Comparison of ENCODE assay signal across 26 mouse cellular contexts in the genomic region with DNA sequence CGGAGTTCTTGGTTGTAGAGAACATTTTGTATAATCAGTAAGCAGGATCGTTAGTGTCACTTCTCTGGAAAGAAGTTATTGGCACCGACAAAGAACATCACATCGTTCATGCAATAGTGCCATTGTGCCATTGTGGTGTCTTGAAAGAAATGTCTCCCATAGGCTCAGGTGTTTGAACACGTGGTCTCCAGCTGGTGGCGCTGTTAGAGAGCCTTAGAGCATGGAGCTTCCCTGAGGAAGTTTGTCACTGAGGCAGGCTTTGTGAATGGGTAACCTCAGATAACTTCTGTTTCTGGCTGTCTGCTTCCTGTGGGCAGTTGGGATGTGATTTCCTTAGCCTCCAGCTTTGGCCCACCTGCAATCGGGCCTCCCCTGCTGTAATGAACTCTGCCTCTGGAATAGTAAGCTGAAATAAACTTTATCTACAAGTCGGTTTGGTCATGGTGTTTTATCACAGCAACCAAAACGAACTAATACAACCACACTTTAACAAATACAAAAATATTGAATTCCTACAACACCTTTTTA. TPM values are rescaled to one million over a fixed set of nuclear protein-coding genes. Genes with fewer than 3 reads are reported as not detected.
DNase-seq lines count a peak whose midpoint lies in the region; ATAC-seq and TF ChIP-seq lines count a peak whose summit lies in the region.
"Had no signal": no experiment of that assay in that cellular context is flagged by ENCODE, and none has a peak within 500 bp of the region (broad histone marks: within the 10 kb centered on the region; RNA-seq: fewer than 3 reads in every experiment).

No protein-coding gene starts in this region.

- no peak for TF ChIP-seq EP300 in liver, postnatal 0 days (IDR thresholded peaks at IDR 0.05; ENCODE audit: low read depth)
- no peak for TF ChIP-seq EP300 in CH12.LX (IDR thresholded peaks at IDR 0.05; ENCODE audit: low read length)

- peaks cover 7% of the 10 kb centered on the region; the same call in 1 of the 2 replicates for H3K79me2 ChIP-seq in CH12.LX (replicated peaks; ENCODE audit: control insufficient read depth, extremely low read depth, insufficient read depth, poor library complexity, severe bottlenecking)

- no peaks in the 10 kb centered on the region for H3K36me3 ChIP-seq in hindbrain, postnatal 0 days (ENCODE audit: insufficient read depth, low read length)
- no peaks in the 10 kb centered on the region for H3K36me3 ChIP-seq in hindbrain, embryonic 16.5 days (ENCODE audit: control insufficient read depth, insufficient read depth, low read length)
- no peaks in the 10 kb centered on the region for H3K36me3 ChIP-seq in liver, postnatal 0 days (replicated peaks; ENCODE audit: insufficient read depth, low read length)
- no peaks in the 10 kb centered on the region for H3K36me3 ChIP-seq in liver, embryonic 11.5 days (ENCODE audit: control insufficient read depth, insufficient read depth, low read length)
- peaks cover 3 to 5% of the 10 kb centered on the region in 2 experiments for H3K36me3 ChIP-seq in CH12.LX (replicated peaks in 1 of 2; ENCODE audit: control insufficient read depth in 1 of 2, insufficient read depth in 1 of 2, low read length in 1 of 2)
- H3K36me3 ChIP-seq: embryonic facial prominence, embryonic 12.5 days; hindbrain, embryonic 13.5 days; limb, embryonic 10.5 days had no signal

- H3K9me3 ChIP-seq in hindbrain, postnatal 0 days (ENCODE audit: low read length): no peaks in the 10 kb centered on the region; the same call in 1 of the 2 replicates
- H3K9me3 ChIP-seq in hindbrain, embryonic 16.5 days (ENCODE audit: control insufficient read depth, low read length): no peaks in the 10 kb centered on the region
- H3K9me3 ChIP-seq in liver, postnatal 0 days (ENCODE audit: low read length): no peaks in the 10 kb centered on the region
- H3K9me3 ChIP-seq in liver, embryonic 11.5 days (ENCODE audit: control insufficient read depth, low read length): no peaks in the 10 kb centered on the region; the same call in 1 of the 2 replicates
- H3K9me3 ChIP-seq in CH12.LX (replicated peaks; ENCODE audit: low read length): peaks cover 7% of the 10 kb centered on the region
- H3K9me3 ChIP-seq: embryonic facial prominence, embryonic 12.5 days; hindbrain, embryonic 13.5 days; limb, embryonic 10.5 days had no signal

- DNase-seq in hindbrain, postnatal 0 days (ENCODE audit: low spot score): no peak
- no peak for DNase-seq in liver, postnatal 0 days
- DNase-seq in liver, embryonic 11.5 days (ENCODE audit: low spot score): no peak
- DNase-seq in CH12.LX (ENCODE audit: extremely low read depth) (no peak), R1 (ENCODE audit: low read depth, low spot score) (peak; percentile 31)
- DNase-seq in adrenal gland, postnatal 14 days: no peak
- DNase-seq: adrenal gland, adult 2 months; cerebellum, adult 8-10 months; gastrocnemius, adult 2 months; heart, adult 18-20 months; kidney, adult 18-20 months; kidney, postnatal 4 days; right cerebral cortex, postnatal 25 days; thymus, postnatal 36 days had no signal

- no peak for TF ChIP-seq POLR2A in CH12.LX (IDR thresholded peaks at IDR 0.05; ENCODE audit: low read depth, low read length)

- H3K27ac ChIP-seq in hindbrain, postnatal 0 days: no peak overlapping the region
- no peak overlapping the region for H3K27ac ChIP-seq in hindbrain, embryonic 16.5 days (ENCODE audit: low read depth, low read length)
- no peak overlapping the region for H3K27ac ChIP-seq in liver, postnatal 0 days (ENCODE audit: low read depth)
- no peak overlapping the region for H3K27ac ChIP-seq in liver, embryonic 11.5 days (ENCODE audit: low read depth, low read length)
- no peak overlapping the region for H3K27ac ChIP-seq in CH12.LX (ENCODE audit: insufficient read depth, low read depth)
- H3K27ac ChIP-seq: embryonic facial prominence, embryonic 12.5 days; gastrocnemius, adult 2 months; hindbrain, embryonic 13.5 days; limb, embryonic 10.5 days had no signal

- dilution Hi-C loops in CH12.LX (cut with MboI; ENCODE audit: extremely low pct_ligation_motif_present, extremely low pct_unique_long_range_greater_than_20kb, low sequenced_read_pairs): no loop called here

- no peak for ATAC-seq in hindbrain, postnatal 0 days
- no peak for ATAC-seq in hindbrain, embryonic 16.5 days
- ATAC-seq in liver, postnatal 0 days: no peak
- no peak for ATAC-seq in liver, embryonic 11.5 days (replicated peaks; ENCODE audit: low FRiP score)
- ATAC-seq: forebrain, embryonic 16.5 days; midbrain, embryonic 16.5 days had no signal

- in situ Hi-C loops in CH12.LX (cut with MboI; ENCODE audit: low pct_ligation_motif_present, low pct_unique_long_range_greater_than_20kb, low sequenced_read_pairs): no loop called here

- no peaks in the 10 kb centered on the region for H3K27me3 ChIP-seq in hindbrain, postnatal 0 days (ENCODE audit: insufficient read depth, low read length)
- no peaks in the 10 kb centered on the region for H3K27me3 ChIP-seq in hindbrain, embryonic 16.5 days (replicated peaks; ENCODE audit: control insufficient read depth, insufficient read depth, low read length)
- no peaks in the 10 kb centered on the region for H3K27me3 ChIP-seq in liver, postnatal 0 days (ENCODE audit: insufficient read depth, low read length)
- H3K27me3 ChIP-seq in liver, embryonic 11.5 days (replicated peaks; ENCODE audit: control insufficient read depth, insufficient read depth, low read length): no peaks in the 10 kb centered on the region
- no peaks in the 10 kb centered on the region for H3K27me3 ChIP-seq in CH12.LX (replicated peaks)
- H3K27me3 ChIP-seq: embryonic facial prominence, embryonic 12.5 days; hindbrain, embryonic 13.5 days had no signal

- no peak overlapping the region for H3K4me2 ChIP-seq in hindbrain, postnatal 0 days (ENCODE audit: low read depth, low read length)
- H3K4me2 ChIP-seq in hindbrain, embryonic 16.5 days (ENCODE audit: low read length): no peak overlapping the region
- no peak overlapping the region for H3K4me2 ChIP-seq in liver, postnatal 0 days (ENCODE audit: low read depth, low read length)
- H3K4me2 ChIP-seq in liver, embryonic 11.5 days: no peak overlapping the region
- H3K4me2 ChIP-seq in CH12.LX (ENCODE audit: insufficient read depth, low read depth, poor library complexity, severe bottlenecking): no peak overlapping the region
- H3K4me2 ChIP-seq: embryonic facial prominence, embryonic 12.5 days; hindbrain, embryonic 13.5 days had no signal

- 0 out of 2 replicates have a peak, but pooled peaks cover 5% of the 10 kb centered on the region for H3K4me1 ChIP-seq in hindbrain, postnatal 0 days (ENCODE audit: insufficient read depth, low read length)
- peaks cover 7% of the 10 kb centered on the region for H3K4me1 ChIP-seq in hindbrain, embryonic 16.5 days (ENCODE audit: control insufficient read depth, insufficient read depth, low read depth, low read length)
- H3K4me1 ChIP-seq in liver, postnatal 0 days (ENCODE audit: insufficient read depth): no peaks in the 10 kb centered on the region
- H3K4me1 ChIP-seq in liver, embryonic 11.5 days (replicated peaks; ENCODE audit: control insufficient read depth, insufficient read depth, low read length): peaks cover 6% of the 10 kb centered on the region; the same call in 1 of the 2 replicates
- H3K4me1 ChIP-seq in CH12.LX (ENCODE audit: control insufficient read depth in 1 of 2, insufficient read depth in 2 of 2): peaks cover 5 to 9% of the 10 kb centered on the region in 2 experiments
- H3K4me1 ChIP-seq: embryonic facial prominence, embryonic 12.5 days had no signal

- peak; percentile 25 for TF ChIP-seq RAD21 in CH12.LX (IDR thresholded peaks at IDR 0.05; ENCODE audit: low read depth, low read length)

- peak; percentile 22; the same call in 1 of the 2 replicates for TF ChIP-seq CTCF in hindbrain, postnatal 0 days (IDR thresholded peaks at IDR 0.05; ENCODE audit: low read depth)
- TF ChIP-seq CTCF in liver, postnatal 0 days (IDR thresholded peaks at IDR 0.05; ENCODE audit: low read depth): peak; percentile 48
- TF ChIP-seq CTCF in CH12.LX (conservative IDR thresholded peaks at IDR 0.05 in 1 of 2, IDR thresholded peaks at IDR 0.05 in 1 of 2; ENCODE audit: low read depth in 2 of 2, low read length in 2 of 2): peak in 1 of 2 experiments; percentile 43; a peak in 2 of 4 replicates

- H3K4me3 ChIP-seq in hindbrain, postnatal 0 days (ENCODE audit: low read length): no peak overlapping the region
- H3K4me3 ChIP-seq in hindbrain, embryonic 16.5 days (ENCODE audit: low read length): no peak overlapping the region
- no peak overlapping the region for H3K4me3 ChIP-seq in liver, postnatal 0 days (ENCODE audit: low read depth, low read length)
- H3K4me3 ChIP-seq in liver, embryonic 11.5 days (ENCODE audit: low read depth, low read length): no peak overlapping the region
- no peak overlapping the region for H3K4me3 ChIP-seq in CH12.LX (replicated peaks in 1 of 3; ENCODE audit: low read depth in 2 of 3, low read length in 2 of 3, poor library complexity in 1 of 3)
- H3K4me3 ChIP-seq: embryonic facial prominence, embryonic 12.5 days; gastrocnemius, adult 2 months; hindbrain, embryonic 13.5 days; limb, embryonic 10.5 days had no signal

- 88% methylated on average over 9 of the region's 9 CpGs for WGBS in hindbrain, postnatal 0 days
- 93% methylated on average over 9 of the region's 9 CpGs for WGBS in hindbrain, embryonic 16.5 days
- WGBS in liver, postnatal 0 days (ENCODE audit: insufficient replicate concordance): 87% methylated on average over 9 of the region's 9 CpGs
- 89% methylated on average over 9 of the region's 9 CpGs for WGBS in liver, embryonic 11.5 days

- no peak overlapping the region for H3K9ac ChIP-seq in hindbrain, postnatal 0 days (replicated peaks; ENCODE audit: low read length)
- no peak overlapping the region for H3K9ac ChIP-seq in hindbrain, embryonic 16.5 days (ENCODE audit: low read depth, low read length)
- no peak overlapping the region for H3K9ac ChIP-seq in liver, postnatal 0 days (replicated peaks)
- H3K9ac ChIP-seq in liver, embryonic 11.5 days (ENCODE audit: low read depth, low read length): no peak overlapping the region
- H3K9ac ChIP-seq in CH12.LX (ENCODE audit: insufficient read depth, low read depth): no peak overlapping the region
- H3K9ac ChIP-seq: embryonic facial prominence, embryonic 12.5 days; hindbrain, embryonic 13.5 days had no signal

RNA-seq across cellular contexts. Expression of a gene that starts 6.7 kb away (rescaled TPM):
- 50.7 and 57.2 TPM in 2 replicates for total RNA-seq in hindbrain, postnatal 0 days (2014; rRNA removed)
- polyA plus RNA-seq in hindbrain, postnatal 0 days (2015; fragmentation: Nextera tagmentation; extraction: Ambion mirVana): 112 and 116 TPM in 2 replicates
- 115 and 156 TPM in 2 replicates for polyA plus RNA-seq in hindbrain, embryonic 16.5 days (2015; fragmentation: Nextera tagmentation; extraction: Ambion mirVana)
- 54.5 and 60.4 TPM in 2 replicates for polyA plus RNA-seq in liver, postnatal 0 days (2015; fragmentation: Nextera tagmentation; extraction: Ambion mirVana)
- 107 and 112 TPM in 2 replicates for polyA plus RNA-seq in liver, embryonic 11.5 days (2014; fragmentation: Nextera tagmentation; extraction: Ambion mirVana)
- total RNA-seq in CH12.LX (2012; rRNA removed) (585 and 608 TPM in 2 replicates), CH12.LX (2014; rRNA removed) (809 and 869 TPM in 2 replicates)
- 1,207 and 1,391 TPM in 2 replicates for polyA plus RNA-seq in CH12.LX (2012; ENCODE audit: insufficient read length, low read depth)
- 379 and 408 TPM in 2 replicates for total RNA-seq in adrenal gland, postnatal 14 days (2021)

RNA-seq across cellular contexts. Expression of a gene that starts 52.4 kb away (rescaled TPM):
- total RNA-seq in hindbrain, postnatal 0 days (2014; rRNA removed): not detected in 2 replicates
- not detected in 2 replicates for polyA plus RNA-seq in hindbrain, postnatal 0 days (2015; fragmentation: Nextera tagmentation; extraction: Ambion mirVana)
- polyA plus RNA-seq in hindbrain, embryonic 16.5 days (2015; fragmentation: Nextera tagmentation; extraction: Ambion mirVana): not detected in 2 replicates
- polyA plus RNA-seq in liver, postnatal 0 days (2015; fragmentation: Nextera tagmentation; extraction: Ambion mirVana): not detected in 2 replicates
- not detected in 2 replicates for polyA plus RNA-seq in liver, embryonic 11.5 days (2014; fragmentation: Nextera tagmentation; extraction: Ambion mirVana)
- total RNA-seq in CH12.LX (2012; rRNA removed) (not detected in 2 replicates), CH12.LX (2014; rRNA removed) (not detected in 2 replicates)
- not detected in 2 replicates for polyA plus RNA-seq in CH12.LX (2012; ENCODE audit: insufficient read length, low read depth)
- total RNA-seq in adrenal gland, postnatal 14 days (2021): not detected in 2 replicates
- total RNA-seq: adrenal gland, adult 2 months; common myeloid progenitor, adult 5-6 weeks; gastrocnemius, adult 2 months; heart, adult 18-20 months; megakaryocyte progenitor cell, adult 5-6 weeks had no signal
- polyA plus RNA-seq: adrenal gland, adult 2 months; embryonic facial prominence, embryonic 12.5 days; forebrain, embryonic 16.5 days; heart, embryonic 16.5 days; hindbrain, embryonic 13.5 days; limb, embryonic 10.5 days; liver, embryonic 16.5 days; midbrain, embryonic 16.5 days; neural tube, embryonic 11.5 days; stomach, embryonic 16.5 days had no signal
